Comparison of ENCODE assay signal across 25 mouse cellular contexts in genomic region chr9:89788651-89789050, GRCm38 (mm10). TPM values are rescaled to one million over a fixed set of nuclear protein-coding genes. Genes with fewer than 3 reads are reported as not detected.
"Had no signal": no experiment of that assay in that cellular context is flagged by ENCODE, and none has a peak within 500 bp of the region (broad histone marks: within the 10 kb centered on the region; RNA-seq: fewer than 3 reads in every experiment).

No protein-coding gene starts in this region.

- DNase-seq: gastrocnemius, adult 2 months; gastrocnemius, postnatal 10 days; gastrocnemius, postnatal 25 days; heart, adult 2 months; heart, postnatal 10 days; heart, postnatal 4 days; kidney, adult 18-20 months; kidney, adult 8-10 months; kidney, postnatal 10 days; kidney, postnatal 25 days; kidney, postnatal 4 days; layer of hippocampus, adult 9-11 months; layer of hippocampus, postnatal 36 days; left cerebral cortex, postnatal 4 days had no signal

- H3K27me3 ChIP-seq: heart, embryonic 12.5 days; hindbrain, embryonic 12.5 days; intestine, embryonic 15.5 days; limb, embryonic 12.5 days; liver, embryonic 12.5 days had no signal

- H3K36me3 ChIP-seq: heart, embryonic 10.5 days; heart, embryonic 12.5 days; hindbrain, embryonic 10.5 days; hindbrain, embryonic 12.5 days; intestine, embryonic 15.5 days; limb, embryonic 12.5 days; liver, embryonic 12.5 days had no signal

RNA-seq across cellular contexts. Expression of gene Ankrd34c, which starts 50.4 kb away (rescaled TPM):
- total RNA-seq: gastrocnemius, adult 2 months; gastrocnemius, postnatal 10 days; gastrocnemius, postnatal 25 days; gastrocnemius, postnatal 4 days; granulocyte monocyte progenitor cell, adult 5-6 weeks; heart, adult 2 months; heart, postnatal 10 days; heart, postnatal 25 days; heart, postnatal 4 days; liver, adult 2 months had no signal
